Mouse (Mus musculus) cortical plate, adult 2 months (tissue): ENCODE measurements around the gene Nck1. TPM values are rescaled to one million over a fixed set of nuclear protein-coding genes. Genes with fewer than 3 reads are reported as not detected.

ENCODE experiments used
- H3K27ac ChIP-seq: fragments of 200-500 bp; 2 replicates; pipeline ENCODE4 v1.5.1; 2012; ENCODE audit warnings: low read length, control low read depth, inconsistent platforms; ENCODE audit not compliant: insufficient read depth
- H3K4me1 ChIP-seq: fragments of 200-500 bp; 2 replicates; pipeline ENCODE4 v1.6.1; 2011; ENCODE audit warnings: low read length; ENCODE audit not compliant: control insufficient read depth, insufficient read depth
- H3K4me3 ChIP-seq: fragments of 200-500 bp; 2 replicates; pipeline ENCODE4 v1.5.1; 2011; ENCODE audit warnings: mild to moderate bottlenecking, low read length, control low read depth; ENCODE audit not compliant: insufficient read depth
- CTCF ChIP-seq: fragments of 200-500 bp; IDR thresholded peaks from 2 replicates; pipeline ENCODE4 v1.5.1; 2011; ENCODE audit warnings: mild to moderate bottlenecking, control low read depth, low read length; ENCODE audit not compliant: insufficient read depth; ENCODE audit errors: extremely low read depth
- POLR2A ChIP-seq: fragments of 200-500 bp; IDR thresholded peaks from 2 replicates; pipeline ENCODE4 v1.6.1; 2011; ENCODE audit warnings: mild to moderate bottlenecking, low read length, control low read depth; ENCODE audit not compliant: insufficient read depth; ENCODE audit errors: extremely low read depth
- polyA plus RNA-seq: library from polyadenylated mRNA; depleted of rRNA; stranded (reverse); fragments of >200 nt; gene quantifications from 2 replicates; pipeline ENCODE4 v1.2.3, GENCODE M21; 2012

Nck1 gene
- polyA plus RNA-seq, 1 experiment = 27.2 TPM

DNA sequence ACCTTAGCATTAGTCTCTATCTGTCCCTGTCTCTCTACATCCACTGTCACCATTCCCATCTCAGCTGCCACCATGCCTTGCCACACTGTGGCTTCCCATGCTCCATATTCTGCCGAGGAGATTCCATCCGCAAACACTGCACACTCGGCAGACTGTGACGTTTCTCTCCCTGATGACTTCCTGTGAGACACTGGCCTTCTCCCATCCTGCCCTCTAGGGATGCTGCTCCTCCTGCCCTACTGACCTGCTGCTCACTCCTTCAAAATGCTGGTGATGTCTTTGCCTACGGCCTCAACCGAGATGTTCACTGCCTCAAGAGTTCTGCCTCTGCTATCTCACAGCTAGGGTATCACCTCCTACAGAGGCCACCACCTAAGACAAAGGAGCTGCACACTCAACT lies 72.6 kb downstream of the Nck1 start:
- TF ChIP-seq CTCF (no peak), POLR2A (no peak)
- no peak overlapping the region for H3K4me3 ChIP-seq
- H3K4me1 ChIP-seq = no peaks in the 10 kb centered on the region
- H3K27ac ChIP-seq = no peak overlapping the region

DNA sequence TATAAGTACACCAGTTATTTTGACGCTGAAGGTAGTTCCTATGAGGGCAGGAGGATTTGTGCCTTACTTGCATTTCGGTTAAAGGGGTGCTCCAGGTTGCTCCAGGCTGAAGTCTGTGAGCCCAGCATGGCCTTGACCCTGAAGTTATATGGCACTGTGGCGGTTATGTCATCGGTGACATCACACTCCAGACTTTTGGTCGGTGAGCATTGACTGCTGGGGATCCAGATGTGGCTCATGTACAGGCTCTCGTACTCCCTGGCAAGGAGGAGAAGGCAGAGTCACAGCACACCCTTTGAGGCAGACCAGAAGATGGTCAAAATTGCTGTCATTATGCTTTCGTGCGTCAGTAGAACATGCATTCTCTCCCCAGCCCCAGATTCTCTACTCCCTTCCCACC lies 73.0 kb downstream of the Nck1 start:
- Histone ChIP-seq H3K4me1 (no peaks in the 10 kb centered on the region), H3K27ac (no peak overlapping the region), H3K4me3 (no peak overlapping the region)
- TF ChIP-seq POLR2A = no peak
- TF ChIP-seq CTCF = no peak

DNA sequence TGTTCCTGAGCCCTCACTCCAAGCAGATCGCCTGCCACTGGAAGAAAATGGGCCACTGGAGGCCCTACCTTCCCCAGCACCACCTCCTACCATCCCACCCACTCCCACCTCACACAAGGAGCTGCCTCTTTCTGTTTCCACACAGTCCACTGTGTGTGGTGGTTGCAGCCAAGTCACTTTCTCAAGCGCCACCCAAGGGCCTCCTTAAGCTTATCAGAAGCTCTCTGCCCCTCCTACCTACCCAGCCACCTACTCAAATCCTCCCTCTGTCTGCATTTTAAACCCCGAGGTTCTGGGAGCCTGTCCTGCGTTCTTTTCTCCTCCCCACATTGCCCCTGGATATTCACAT lies 74.4 kb downstream of the Nck1 start:
- TF ChIP-seq CTCF (no peak), POLR2A (no peak)
- no peak overlapping the region for H3K27ac ChIP-seq
- no peak overlapping the region for H3K4me3 ChIP-seq
- H3K4me1 ChIP-seq = no peaks in the 10 kb centered on the region; the same call in 1 of the 2 replicates

DNA sequence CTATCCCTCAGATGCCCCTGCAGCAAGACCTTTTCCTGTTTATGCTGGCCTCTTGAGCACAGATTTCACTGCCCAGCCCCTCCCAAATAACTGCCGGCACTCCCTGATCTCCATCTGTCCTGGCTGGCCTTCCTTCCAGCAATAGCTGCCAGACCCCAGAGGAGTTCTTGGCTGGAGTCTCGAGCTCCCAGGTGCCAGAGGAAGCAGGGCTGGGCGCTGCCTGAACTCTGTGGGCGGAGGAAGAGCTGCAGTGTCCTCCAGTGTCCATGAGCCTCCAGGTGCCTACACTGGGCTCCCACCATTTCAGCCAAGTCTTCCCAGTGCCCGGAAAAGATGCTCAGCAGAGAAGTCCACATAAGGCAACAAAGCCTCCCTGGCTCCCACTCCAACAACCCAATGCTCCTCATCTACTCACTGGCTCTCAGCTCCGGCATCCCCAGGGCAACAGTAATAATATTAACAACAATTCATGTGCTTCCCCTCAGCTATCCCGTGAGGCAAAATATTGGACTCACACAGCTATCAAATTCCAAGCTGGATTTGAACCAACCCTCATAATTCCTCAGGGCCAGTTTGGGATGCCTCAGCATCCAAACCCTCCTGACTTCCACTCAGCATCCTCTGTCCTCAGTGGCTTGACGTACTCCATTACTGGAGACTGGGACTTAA lies 74.9 kb downstream of the Nck1 start:
- Histone ChIP-seq H3K27ac (no peak overlapping the region), H3K4me3 (no peak overlapping the region), H3K4me1 (no peaks in the 10 kb centered on the region; the same call in 1 of the 2 replicates)
- TF ChIP-seq CTCF = no peak
- TF ChIP-seq POLR2A = no peak

DNA sequence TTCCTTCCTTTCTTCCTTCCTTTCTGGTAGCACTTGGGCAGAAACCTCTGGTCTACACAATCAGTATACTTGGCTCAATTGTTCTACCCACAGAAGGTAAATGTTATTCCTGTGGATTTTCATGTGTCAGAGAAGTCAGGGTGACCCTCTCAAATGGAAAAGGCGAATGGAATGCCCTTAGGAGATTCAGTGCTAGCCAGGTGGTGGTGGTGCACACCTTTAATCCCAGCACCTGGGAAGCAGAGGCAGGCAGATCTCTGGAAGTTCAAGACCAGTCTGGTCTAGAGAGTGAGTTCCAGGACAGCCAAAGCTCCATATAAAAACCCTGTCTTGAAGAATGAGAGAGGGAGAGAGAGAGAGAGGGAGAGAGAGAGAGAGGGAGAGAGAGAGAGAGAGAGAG lies 75.7 kb downstream of the Nck1 start:
- Histone ChIP-seq H3K4me3 (no peak overlapping the region), H3K4me1 (no peaks in the 10 kb centered on the region; the same call in 1 of the 2 replicates), H3K27ac (no peak overlapping the region)
- no peak for TF ChIP-seq POLR2A
- no peak for TF ChIP-seq CTCF

DNA sequence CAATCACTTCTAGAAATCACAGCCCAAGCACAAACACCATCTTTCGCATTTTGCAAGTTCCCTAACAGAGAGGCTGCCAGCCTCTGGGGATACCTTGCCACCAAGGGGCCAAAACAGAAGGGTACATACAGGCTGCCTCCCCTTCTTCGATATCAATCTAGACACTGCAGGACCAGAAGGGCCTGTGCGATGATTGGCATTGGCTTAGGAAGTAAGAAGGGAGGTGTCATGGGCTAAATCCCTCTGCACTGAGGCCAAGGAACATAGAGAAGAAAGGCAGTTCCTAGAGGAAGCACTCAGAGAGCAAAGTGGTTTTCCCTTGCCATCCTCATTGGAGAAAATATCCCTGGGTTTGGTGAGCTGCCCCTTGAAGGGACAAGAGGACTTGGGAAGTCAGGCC lies 76.3 kb downstream of the Nck1 start:
- H3K27ac ChIP-seq = no peak overlapping the region
- H3K4me1 ChIP-seq = no peaks in the 10 kb centered on the region; the same call in 1 of the 2 replicates
- no peak overlapping the region for H3K4me3 ChIP-seq
- TF ChIP-seq POLR2A (no peak), CTCF (no peak)

DNA sequence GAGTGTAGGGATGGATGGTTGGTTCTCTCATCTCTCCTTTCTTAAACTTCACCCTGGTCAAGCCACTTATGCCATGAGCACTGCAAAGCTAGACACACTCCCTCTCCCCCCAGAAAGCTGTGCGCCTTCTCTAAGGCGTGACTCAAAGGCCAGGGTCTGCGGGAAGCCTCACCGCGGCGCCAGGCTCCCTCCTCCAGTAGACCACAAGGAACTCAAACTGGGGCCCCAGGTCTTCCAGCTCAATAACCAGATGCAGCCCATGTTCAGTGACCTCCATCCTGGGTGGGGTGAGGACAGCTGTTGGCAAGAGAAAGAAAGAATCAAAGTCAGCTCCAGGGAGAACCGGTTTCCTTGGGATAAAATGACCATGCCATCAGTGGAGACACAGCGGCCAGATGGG lies 77.8 kb downstream of the Nck1 start:
- Histone ChIP-seq H3K4me3 (no peak overlapping the region), H3K4me1 (no peaks in the 10 kb centered on the region; the same call in 1 of the 2 replicates), H3K27ac (no peak overlapping the region)
- no peak for TF ChIP-seq POLR2A
- TF ChIP-seq CTCF = no peak

DNA sequence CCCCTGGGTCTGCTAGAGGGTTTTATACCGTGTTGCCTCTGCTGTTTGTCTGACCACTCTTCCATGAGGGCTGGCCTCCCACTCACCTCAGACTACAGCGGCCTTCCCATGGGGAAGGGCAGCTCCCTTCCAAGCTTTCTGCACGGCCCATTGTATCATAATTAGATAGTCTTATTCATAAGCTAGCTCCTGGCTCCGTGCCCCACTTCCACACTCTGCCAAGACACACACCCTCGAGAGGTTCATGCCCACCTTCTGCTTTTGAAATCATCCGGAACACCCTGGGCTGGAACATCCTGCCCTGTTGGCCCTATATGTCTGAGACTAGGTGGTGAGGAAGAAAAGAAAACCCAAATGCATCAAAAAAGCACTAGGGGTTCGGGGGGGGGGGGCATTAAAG lies 78.3 kb downstream of the Nck1 start:
- TF ChIP-seq CTCF (no peak), POLR2A (no peak)
- H3K27ac ChIP-seq = no peak overlapping the region
- H3K4me3 ChIP-seq = no peak overlapping the region
- H3K4me1 ChIP-seq = no peaks in the 10 kb centered on the region; the same call in 1 of the 2 replicates

DNA sequence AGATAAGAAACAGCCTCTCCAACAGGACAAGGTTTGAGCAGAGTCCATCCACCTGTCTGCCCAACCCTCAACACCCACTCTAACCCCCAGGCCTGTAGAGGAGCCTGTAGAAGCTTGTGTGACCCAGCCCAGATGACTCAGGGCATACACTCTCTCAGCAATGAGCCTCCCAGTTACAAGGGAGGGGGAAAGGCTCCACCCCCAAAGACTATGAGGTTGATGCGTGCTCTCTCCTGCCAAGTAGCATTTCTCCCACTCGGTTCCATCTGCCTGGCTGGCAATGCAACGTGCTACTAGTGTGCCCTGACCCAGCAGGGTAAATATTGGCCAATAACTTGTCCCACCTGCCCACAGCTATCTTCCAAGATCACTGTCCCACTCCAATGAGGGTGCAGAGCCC lies 79.2 kb downstream of the Nck1 start:
- Histone ChIP-seq H3K27ac (no peak overlapping the region), H3K4me1 (peaks cover 2% of the 10 kb centered on the region), H3K4me3 (no peak overlapping the region)
- TF ChIP-seq POLR2A (no peak), CTCF (no peak)

DNA sequence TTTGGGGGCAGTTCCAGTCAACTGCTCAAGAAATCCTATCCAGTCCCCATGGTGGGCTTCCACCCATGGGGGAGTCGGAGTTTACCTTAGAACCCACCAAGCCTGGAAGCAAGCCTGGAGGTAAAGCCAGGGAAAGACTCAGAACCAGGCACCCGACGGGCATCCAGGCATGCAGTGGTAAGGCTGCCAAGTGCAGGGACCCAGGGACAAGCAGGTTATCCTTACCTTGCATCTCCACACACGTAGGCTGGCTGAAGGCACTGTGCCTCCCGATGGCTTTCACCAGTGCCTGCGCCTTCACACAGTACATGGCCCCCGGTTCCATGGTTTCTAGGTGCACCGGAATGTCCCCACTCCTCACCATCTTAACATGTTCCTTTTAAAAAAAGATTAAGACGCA lies 79.9 kb downstream of the Nck1 start:
- no peak overlapping the region for H3K27ac ChIP-seq
- peaks cover 2% of the 10 kb centered on the region for H3K4me1 ChIP-seq
- H3K4me3 ChIP-seq = no peak overlapping the region
- TF ChIP-seq POLR2A (no peak), CTCF (no peak)
